ENCODE assay signal across 25 mouse cellular contexts in genomic region chr5:118637931-118638330, GRCm38 (mm10).
A peak's percentile ranks its signal among the peaks of the same experiment; 100 is the strongest.
DNase-seq lines count a peak whose midpoint lies in the region; ATAC-seq and TF ChIP-seq lines count a peak whose summit lies in the region.
"Had no signal": no experiment of that assay in that cellular context is flagged by ENCODE, and none has a peak within 500 bp of the region (broad histone marks: within the 10 kb centered on the region; RNA-seq: fewer than 3 reads in every experiment).

No protein-coding gene starts in this region.

- no peak for TF ChIP-seq RAD21 in MEL (IDR thresholded peaks at IDR 0.05; ENCODE audit: low read depth, low read length)

- no peak for ATAC-seq in heart, embryonic 13.5 days (ENCODE audit: extremely low read depth, insufficient number of reproducible peaks, low FRiP score, low TSS enrichment)
- no peak for ATAC-seq in midbrain, embryonic 15.5 days (replicated peaks)
- ATAC-seq: forebrain, embryonic 15.5 days; inflammation-experienced regulatory T-cells, adult 6 months had no signal

- no peaks in the 10 kb centered on the region for H3K27me3 ChIP-seq in heart, embryonic 13.5 days (replicated peaks)
- no peaks in the 10 kb centered on the region for H3K27me3 ChIP-seq in MEL (ENCODE audit: control insufficient read depth in 1 of 2, insufficient read depth in 2 of 2, low read length in 2 of 2)
- H3K27me3 ChIP-seq in midbrain, embryonic 15.5 days (replicated peaks), result no peaks in the 10 kb centered on the region
- H3K27me3 ChIP-seq: CH12.LX; embryonic facial prominence, embryonic 15.5 days; forebrain, embryonic 15.5 days; heart, embryonic 12.5 days; stomach, embryonic 15.5 days had no signal

- peaks cover 41% of the 10 kb centered on the region for H3K79me2 ChIP-seq in MEL (ENCODE audit: control insufficient read depth, insufficient read depth, low read length, poor library complexity)
- peaks cover 97% of the 10 kb centered on the region for H3K79me2 ChIP-seq in macrophage (ENCODE audit: inconsistent target)

- WGBS in heart, embryonic 13.5 days, result 57% methylated on average over 4 of the region's 4 CpGs
- WGBS in macrophage (ENCODE audit: missing documents), result 11% methylated on average over 4 of the region's 4 CpGs
- WGBS in midbrain, embryonic 15.5 days, result 62% methylated on average over 4 of the region's 4 CpGs

- H3K27ac ChIP-seq in heart, embryonic 13.5 days (replicated peaks), result no peak overlapping the region
- peak overlapping the region; percentile 11 for H3K27ac ChIP-seq in MEL (ENCODE audit: control insufficient read depth, low read depth, low read length)
- peak overlapping the region; percentile 75 for H3K27ac ChIP-seq in macrophage
- H3K27ac ChIP-seq in midbrain, embryonic 15.5 days, result no peak overlapping the region
- H3K27ac ChIP-seq: embryonic facial prominence, embryonic 15.5 days; forebrain, embryonic 15.5 days; hindbrain, embryonic 14.5 days; stomach, embryonic 15.5 days had no signal

- H3K36me3 ChIP-seq in heart, embryonic 13.5 days, result no peaks in the 10 kb centered on the region
- peaks cover 0 to 44% of the 10 kb centered on the region in 2 experiments; a peak in 2 of 4 replicates for H3K36me3 ChIP-seq in MEL (ENCODE audit: control insufficient read depth in 1 of 2, insufficient read depth in 2 of 2, low read length in 2 of 2)
- no peaks in the 10 kb centered on the region for H3K36me3 ChIP-seq in macrophage (ENCODE audit: inconsistent target)
- no peaks in the 10 kb centered on the region for H3K36me3 ChIP-seq in midbrain, embryonic 15.5 days (replicated peaks)
- H3K36me3 ChIP-seq: embryonic facial prominence, embryonic 15.5 days; forebrain, embryonic 15.5 days; heart, embryonic 12.5 days; stomach, embryonic 15.5 days had no signal

- DNase-seq in heart, adult 8-10 months (ENCODE audit: low spot score), result no peak
- DNase-seq in 3134 (ENCODE audit: extremely low read depth, insufficient read length, low spot score) (peak; percentile 40), MEL (ENCODE audit: low read depth, low spot score) (no peak)
- no peak for DNase-seq in thymus, postnatal 36 days
- DNase-seq: adrenal gland, postnatal 14 days; cerebellum, adult 8-10 months; gastrocnemius, postnatal 10 days; heart, adult 11 months; heart, postnatal 36 days; kidney, adult 18-20 months; lung, embryonic 14.5 days; midbrain, embryonic 14.5 days; right cerebral cortex, adult 18-20 months; thymus, postnatal 25 days had no signal

- H3K9me3 ChIP-seq in heart, embryonic 13.5 days, result no peaks in the 10 kb centered on the region
- H3K9me3 ChIP-seq in MEL (replicated peaks; ENCODE audit: insufficient read depth, low read length), result no peaks in the 10 kb centered on the region
- no peaks in the 10 kb centered on the region for H3K9me3 ChIP-seq in midbrain, embryonic 15.5 days
- H3K9me3 ChIP-seq: embryonic facial prominence, embryonic 15.5 days; forebrain, embryonic 15.5 days; heart, embryonic 12.5 days; stomach, embryonic 15.5 days had no signal

- peaks cover 73% of the 10 kb centered on the region for H3K4me1 ChIP-seq in heart, embryonic 13.5 days
- H3K4me1 ChIP-seq in MEL (ENCODE audit: control insufficient read depth in 1 of 2, insufficient read depth in 2 of 2, low read length in 2 of 2), result peaks cover 32 to 42% of the 10 kb centered on the region in 2 experiments
- peaks cover 25% of the 10 kb centered on the region for H3K4me1 ChIP-seq in midbrain, embryonic 15.5 days

- no peak overlapping the region for H3K4me3 ChIP-seq in heart, embryonic 13.5 days
- H3K4me3 ChIP-seq in MEL (ENCODE audit: control insufficient read depth in 1 of 2, insufficient read depth in 1 of 2, low read depth in 2 of 2, low read length in 2 of 2) (no peak overlapping the region), macrophage (ENCODE audit: inconsistent target) (no peak overlapping the region)
- H3K4me3 ChIP-seq in midbrain, embryonic 15.5 days, result no peak overlapping the region
- H3K4me3 ChIP-seq: embryonic facial prominence, embryonic 15.5 days; forebrain, embryonic 15.5 days; heart, embryonic 12.5 days; stomach, embryonic 15.5 days had no signal

- no peak for TF ChIP-seq POLR2A in MEL (IDR thresholded peaks at IDR 0.05; ENCODE audit: control insufficient read depth in 1 of 2, insufficient read depth in 1 of 2, low read depth in 1 of 2, low read length in 2 of 2, poor library complexity in 1 of 2)

- no peak overlapping the region for H3K4me2 ChIP-seq in heart, embryonic 13.5 days
- no peak overlapping the region for H3K4me2 ChIP-seq in midbrain, embryonic 15.5 days
- H3K4me2 ChIP-seq: embryonic facial prominence, embryonic 15.5 days; forebrain, embryonic 15.5 days; heart, embryonic 12.5 days; hindbrain, embryonic 14.5 days; liver, embryonic 11.5 days; lung, embryonic 14.5 days; stomach, embryonic 15.5 days had no signal

- TF ChIP-seq EP300 in MEL (IDR thresholded peaks at IDR 0.05; ENCODE audit: low read depth in 1 of 2, low read length in 2 of 2), result no peak

- H3K9ac ChIP-seq in heart, embryonic 13.5 days, result 0 out of 2 replicates have a peak overlapping the region, but pooled peaks have one; percentile 40
- H3K9ac ChIP-seq in MEL (ENCODE audit: control insufficient read depth, low read depth, low read length, poor library complexity, severe bottlenecking), result no peak overlapping the region
- H3K9ac ChIP-seq in midbrain, embryonic 15.5 days, result no peak overlapping the region
- H3K9ac ChIP-seq: embryonic facial prominence, embryonic 15.5 days; forebrain, embryonic 15.5 days; heart, embryonic 12.5 days; hindbrain, embryonic 14.5 days; lung, embryonic 14.5 days; stomach, embryonic 15.5 days had no signal

- TF ChIP-seq CTCF in MEL (IDR thresholded peaks at IDR 0.05 in 2 of 3, conservative IDR thresholded peaks at IDR 0.05 in 1 of 3; ENCODE audit: control insufficient read depth in 1 of 3, insufficient read depth in 1 of 3, low read depth in 2 of 3, low read length in 3 of 3, poor library complexity in 1 of 3, severe bottlenecking in 1 of 3), result no peak

TF ChIP-seq in MEL, 35 proteins besides CTCF, POLR2A, EP300 and RAD21:
- TF ChIP-seq JUND (IDR thresholded peaks at IDR 0.05; ENCODE audit: low read depth, low read length) (no peak), POLR2AphosphoS2 (IDR thresholded peaks at IDR 0.05; ENCODE audit: low read length) (no peak)

Comparison
In these comparisons a context has a peak if more than half of its experiments do, and no peak if none do; other contexts are left out.
1. H3K27ac ChIP-seq: peak in MEL (single experiment) and macrophage (single experiment); none in heart, embryonic 13.5 days (single experiment) and midbrain, embryonic 15.5 days (single experiment).